Mouse (Mus musculus): ENCODE results near the gene Sf3b2. TPM values are rescaled to one million over a fixed set of nuclear protein-coding genes. Genes with fewer than 3 reads are reported as not detected.
A peak's percentile ranks its signal among the peaks of the same experiment; 100 is the strongest.

The Sf3b2 gene
- total and polyA plus RNA-seq, 3 experiments = 180 to 331 (median 259) TPM

DNA sequence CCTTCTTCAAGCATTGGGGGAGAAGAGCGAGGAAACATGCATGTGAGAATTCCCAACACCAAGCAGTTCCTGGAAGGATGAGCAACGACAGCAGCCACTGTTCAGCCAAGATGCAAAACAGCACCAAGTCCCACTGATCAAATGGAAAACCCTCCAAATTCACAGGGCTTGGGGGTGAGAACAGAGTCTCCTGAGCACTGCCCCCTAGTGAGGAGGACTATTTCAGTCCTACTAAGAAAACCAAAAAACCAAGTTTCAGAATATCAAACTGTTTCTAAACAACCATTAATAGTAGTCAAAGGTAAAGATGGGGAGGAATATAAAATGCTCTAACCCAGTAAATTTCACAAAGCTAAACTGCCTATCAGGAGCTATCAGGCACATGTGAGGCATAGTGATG is 18.7 kb downstream of the Sf3b2 start:
- peak; percentile 34 for DNase-seq (ENCODE audit: low read depth, low spot score)
- Histone ChIP-seq H3K36me3 (ENCODE audit: control insufficient read depth in 1 of 2, insufficient read depth in 2 of 2, low read length in 2 of 2) (peaks cover 9 to 19% of the 10 kb centered on the region in 2 experiments), H3K4me3 (ENCODE audit: control insufficient read depth in 1 of 2, insufficient read depth in 1 of 2, low read depth in 2 of 2, low read length in 2 of 2) (no peak overlapping the region), H3K27ac (ENCODE audit: control insufficient read depth, low read depth, low read length) (no peak overlapping the region), H3K9ac (ENCODE audit: control insufficient read depth, low read depth, low read length, poor library complexity, severe bottlenecking) (no peak overlapping the region), H3K27me3 (ENCODE audit: control insufficient read depth in 1 of 2, insufficient read depth in 2 of 2, low read length in 2 of 2) (no peaks in the 10 kb centered on the region), H3K4me1 (ENCODE audit: control insufficient read depth in 1 of 2, insufficient read depth in 2 of 2, low read length in 2 of 2) (peaks cover 0 to 7% of the 10 kb centered on the region in 2 experiments), H3K79me2 (ENCODE audit: control insufficient read depth, insufficient read depth, low read length, poor library complexity) (peaks cover 12% of the 10 kb centered on the region), H3K9me3 (replicated peaks; ENCODE audit: insufficient read depth, low read length) (no peaks in the 10 kb centered on the region)
- no peak for TF ChIP-seq USF2 (IDR thresholded peaks at IDR 0.05; ENCODE audit: borderline replicate concordance in 1 of 2, insufficient read depth in 1 of 2, low read depth in 1 of 2, low read length in 2 of 2)
- peak; percentile 26 to 53 (median 28); a peak in 4 of 6 replicates for TF ChIP-seq CTCF (IDR thresholded peaks at IDR 0.05 in 2 of 3, conservative IDR thresholded peaks at IDR 0.05 in 1 of 3; ENCODE audit: control insufficient read depth in 1 of 3, insufficient read depth in 1 of 3, low read depth in 2 of 3, low read length in 3 of 3, poor library complexity in 1 of 3, severe bottlenecking in 1 of 3)
- peak; percentile 29; the same call in 1 of the 2 replicates for TF ChIP-seq SMC3 (IDR thresholded peaks at IDR 0.05; ENCODE audit: low read depth, low read length)

DNA sequence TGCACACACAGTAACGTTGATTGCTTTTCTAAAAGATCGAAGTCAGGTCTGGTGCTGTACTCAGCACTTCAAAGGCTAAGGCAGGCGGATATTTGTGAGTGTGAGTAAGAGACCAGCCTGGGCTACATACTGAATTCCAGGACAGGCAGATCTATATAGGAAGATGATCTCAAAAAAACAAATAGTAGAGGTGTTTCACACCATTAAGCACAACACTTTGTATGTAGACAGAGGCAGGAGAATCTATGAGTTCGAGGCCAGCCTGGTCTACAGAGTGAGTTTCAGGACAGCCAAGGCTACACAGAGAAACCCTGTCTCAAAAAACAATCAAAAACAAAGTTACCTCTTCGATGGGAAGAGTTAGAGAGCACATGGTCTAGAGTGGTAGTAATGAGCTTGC is 19.5 kb downstream of the Sf3b2 start:
- H3K27ac ChIP-seq (ENCODE audit: control insufficient read depth, low read depth, low read length) = no peak overlapping the region
- TF ChIP-seq NELFE (IDR thresholded peaks at IDR 0.05; ENCODE audit: low read depth, low read length) (no peak), ZNF384 (IDR thresholded peaks at IDR 0.05; ENCODE audit: low read depth, low read length) (no peak), GABPA (IDR thresholded peaks at IDR 0.05; ENCODE audit: low read depth, low read length) (no peak), MYB (IDR thresholded peaks at IDR 0.05; ENCODE audit: low read depth, low read length) (no peak), USF2 (IDR thresholded peaks at IDR 0.05; ENCODE audit: borderline replicate concordance in 1 of 2, insufficient read depth in 1 of 2, low read depth in 1 of 2, low read length in 2 of 2) (no peak)
- peaks cover 14 to 17% of the 10 kb centered on the region in 2 experiments for H3K36me3 ChIP-seq (ENCODE audit: control insufficient read depth in 1 of 2, insufficient read depth in 2 of 2, low read length in 2 of 2)
- peaks cover 0 to 9% of the 10 kb centered on the region in 2 experiments for H3K4me1 ChIP-seq (ENCODE audit: control insufficient read depth in 1 of 2, insufficient read depth in 2 of 2, low read length in 2 of 2)
- peaks cover 13% of the 10 kb centered on the region for H3K79me2 ChIP-seq (ENCODE audit: control insufficient read depth, insufficient read depth, low read length, poor library complexity)
- H3K4me3 ChIP-seq (ENCODE audit: control insufficient read depth in 1 of 2, insufficient read depth in 1 of 2, low read depth in 2 of 2, low read length in 2 of 2) = no peak overlapping the region
- no peaks in the 10 kb centered on the region for H3K9me3 ChIP-seq (replicated peaks; ENCODE audit: insufficient read depth, low read length)
- no peak overlapping the region for H3K9ac ChIP-seq (ENCODE audit: control insufficient read depth, low read depth, low read length, poor library complexity, severe bottlenecking)
- H3K27me3 ChIP-seq (ENCODE audit: control insufficient read depth in 1 of 2, insufficient read depth in 2 of 2, low read length in 2 of 2) = no peaks in the 10 kb centered on the region
- DNase-seq (ENCODE audit: low read depth, low spot score) = no peak

DNA sequence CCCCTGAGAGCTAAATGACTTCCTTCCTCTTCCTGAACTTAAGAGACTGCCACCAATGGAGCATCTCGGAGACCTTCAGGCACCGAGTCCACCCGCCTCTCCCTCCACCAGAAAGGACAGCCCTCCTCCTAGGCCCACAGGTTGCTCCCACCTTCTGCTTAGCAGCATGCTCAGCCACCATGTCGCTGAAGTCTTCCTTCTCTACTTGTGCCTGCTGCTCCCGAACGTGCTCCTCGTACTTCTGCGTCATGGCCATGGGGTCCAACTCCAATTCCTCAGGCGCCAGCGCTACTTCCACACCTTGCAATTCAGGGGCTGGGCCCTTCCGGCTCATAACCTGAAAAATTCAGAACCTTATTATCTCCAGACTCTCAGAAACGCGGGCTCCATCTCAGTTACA is 20.6 kb downstream of the Sf3b2 start:
- peaks cover 17 to 22% of the 10 kb centered on the region in 2 experiments for H3K36me3 ChIP-seq (ENCODE audit: control insufficient read depth in 1 of 2, insufficient read depth in 2 of 2, low read length in 2 of 2)
- H3K79me2 ChIP-seq (ENCODE audit: control insufficient read depth, insufficient read depth, low read length, poor library complexity) = peaks cover 13% of the 10 kb centered on the region
- H3K9ac ChIP-seq (ENCODE audit: control insufficient read depth, low read depth, low read length, poor library complexity, severe bottlenecking) = no peak overlapping the region
- no peak overlapping the region for H3K27ac ChIP-seq (ENCODE audit: control insufficient read depth, low read depth, low read length)
- DNase-seq (ENCODE audit: low read depth, low spot score) = no peak
- peaks cover 2 to 18% of the 10 kb centered on the region in 2 experiments for H3K4me1 ChIP-seq (ENCODE audit: control insufficient read depth in 1 of 2, insufficient read depth in 2 of 2, low read length in 2 of 2)
- H3K9me3 ChIP-seq (replicated peaks; ENCODE audit: insufficient read depth, low read length) = no peaks in the 10 kb centered on the region
- no peaks in the 10 kb centered on the region for H3K27me3 ChIP-seq (ENCODE audit: control insufficient read depth in 1 of 2, insufficient read depth in 2 of 2, low read length in 2 of 2)
- TF ChIP-seq EP300 (IDR thresholded peaks at IDR 0.05; ENCODE audit: low read depth in 1 of 2, low read length in 2 of 2) (no peak), MAFK (IDR thresholded peaks at IDR 0.05; ENCODE audit: borderline replicate concordance, low read depth, low read length) (no peak), ZNF384 (IDR thresholded peaks at IDR 0.05; ENCODE audit: low read depth, low read length) (no peak), GATA1 (IDR thresholded peaks at IDR 0.05; ENCODE audit: low read depth, low read length) (no peak), NELFE (IDR thresholded peaks at IDR 0.05; ENCODE audit: low read depth, low read length) (no peak), CHD2 (IDR thresholded peaks at IDR 0.05; ENCODE audit: low read length) (no peak), RCOR1 (IDR thresholded peaks at IDR 0.05; ENCODE audit: low read depth, low read length) (no peak), RAD21 (IDR thresholded peaks at IDR 0.05; ENCODE audit: low read depth, low read length) (no peak), USF2 (IDR thresholded peaks at IDR 0.05; ENCODE audit: borderline replicate concordance in 1 of 2, insufficient read depth in 1 of 2, low read depth in 1 of 2, low read length in 2 of 2) (no peak), ZMIZ1 (IDR thresholded peaks at IDR 0.05; ENCODE audit: low read depth, low read length) (no peak), MYC (IDR thresholded peaks at IDR 0.05; ENCODE audit: low read depth, low read length) (no peak), CTCF (IDR thresholded peaks at IDR 0.05 in 2 of 3, conservative IDR thresholded peaks at IDR 0.05 in 1 of 3; ENCODE audit: control insufficient read depth in 1 of 3, insufficient read depth in 1 of 3, low read depth in 2 of 3, low read length in 3 of 3, poor library complexity in 1 of 3, severe bottlenecking in 1 of 3) (no peak)
- H3K4me3 ChIP-seq (ENCODE audit: control insufficient read depth in 1 of 2, insufficient read depth in 1 of 2, low read depth in 2 of 2, low read length in 2 of 2) = no peak overlapping the region
